ENCODE assay signal across 10 mouse cellular contexts in the genomic region with DNA sequence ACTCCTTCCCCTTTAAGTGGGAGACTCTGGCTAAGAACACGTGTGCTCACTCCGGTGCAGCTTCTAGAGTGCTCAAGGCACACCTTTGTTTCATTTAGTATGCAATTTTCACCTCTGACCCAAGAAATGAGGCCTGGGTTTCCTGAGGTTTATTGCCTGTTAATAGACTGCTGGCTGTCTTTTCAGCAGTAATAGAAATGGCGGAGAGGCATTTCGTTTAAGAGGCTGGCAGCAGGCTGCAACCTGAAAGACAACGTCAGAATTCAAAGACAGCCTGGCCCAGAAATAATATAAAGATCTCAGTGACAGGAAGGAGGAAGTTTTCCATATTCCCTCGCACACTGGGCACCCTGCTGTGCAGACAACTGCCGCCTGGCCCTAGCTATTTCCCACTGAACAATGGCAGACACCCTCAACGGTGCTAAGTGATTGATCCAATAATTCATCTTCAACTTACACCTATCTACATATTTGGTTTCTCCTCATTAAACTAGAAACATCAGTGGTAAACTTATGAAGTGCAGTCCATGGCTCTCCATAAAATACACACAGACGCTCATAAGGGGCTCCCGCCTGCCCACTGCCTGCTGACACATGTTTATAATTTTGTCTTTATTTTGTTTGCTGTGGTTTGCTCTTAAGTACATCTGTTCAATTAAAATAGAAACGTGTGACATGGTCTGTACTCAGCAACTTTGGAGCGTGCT.
A peak's percentile ranks its signal among the peaks of the same experiment; 100 is the strongest.
DNase-seq lines count a peak whose midpoint lies in the region; ATAC-seq lines count a peak whose summit lies in the region.
"Had no signal": no experiment of that assay in that cellular context is flagged by ENCODE, and none has a peak within 500 bp of the region (broad histone marks: within the 10 kb centered on the region; RNA-seq: fewer than 3 reads in every experiment).

No protein-coding gene starts in this region.

- DNase-seq in lung, postnatal 10 days, result no peak
- no peak for DNase-seq in heart, postnatal 25 days (ENCODE audit: low spot score)
- no peak for DNase-seq in spleen, postnatal 14 days (ENCODE audit: low spot score in 2 of 2)
- DNase-seq: heart, adult 2 months had no signal

- no peak overlapping the region for H3K4me3 ChIP-seq in lung, embryonic 16.5 days (ENCODE audit: low read length)
- no peak overlapping the region for H3K4me3 ChIP-seq in embryonic facial prominence, embryonic 13.5 days
- H3K4me3 ChIP-seq in limb, embryonic 13.5 days, result no peak overlapping the region
- no peak overlapping the region for H3K4me3 ChIP-seq in neural tube, embryonic 15.5 days (replicated peaks)
- H3K4me3 ChIP-seq: embryonic facial prominence, embryonic 12.5 days; heart, adult 2 months had no signal

- no peaks in the 10 kb centered on the region for H3K36me3 ChIP-seq in lung, embryonic 16.5 days (ENCODE audit: control insufficient read depth, insufficient read depth, low read length)
- H3K36me3 ChIP-seq in embryonic facial prominence, embryonic 13.5 days, result no peaks in the 10 kb centered on the region
- no peaks in the 10 kb centered on the region for H3K36me3 ChIP-seq in limb, embryonic 13.5 days
- H3K36me3 ChIP-seq in neural tube, embryonic 15.5 days, result no peaks in the 10 kb centered on the region
- H3K36me3 ChIP-seq: embryonic facial prominence, embryonic 12.5 days had no signal

- 31% methylated on average over 12 of the region's 12 CpGs for WGBS in lung, embryonic 16.5 days
- WGBS in embryonic facial prominence, embryonic 13.5 days, result 20% methylated on average over 12 of the region's 12 CpGs
- WGBS in limb, embryonic 13.5 days, result 14% methylated on average over 12 of the region's 12 CpGs
- WGBS in neural tube, embryonic 15.5 days, result 24% methylated on average over 12 of the region's 12 CpGs

- no peaks in the 10 kb centered on the region for H3K9me3 ChIP-seq in lung, embryonic 16.5 days (ENCODE audit: control insufficient read depth, low read length)
- no peaks in the 10 kb centered on the region for H3K9me3 ChIP-seq in embryonic facial prominence, embryonic 13.5 days
- H3K9me3 ChIP-seq in limb, embryonic 13.5 days, result no peaks in the 10 kb centered on the region
- no peaks in the 10 kb centered on the region for H3K9me3 ChIP-seq in neural tube, embryonic 15.5 days (replicated peaks)
- H3K9me3 ChIP-seq: embryonic facial prominence, embryonic 12.5 days had no signal

- no peak for ATAC-seq in lung, embryonic 16.5 days (ENCODE audit: low read depth)
- ATAC-seq in embryonic facial prominence, embryonic 13.5 days (ENCODE audit: insufficient number of reproducible peaks, insufficient read depth, low FRiP score, low TSS enrichment, low read depth), result no peak
- ATAC-seq in limb, embryonic 13.5 days (ENCODE audit: low FRiP score, low read depth), result peak; percentile 50
- ATAC-seq in neural tube, embryonic 15.5 days (ENCODE audit: low FRiP score), result no peak

- no peak overlapping the region for H3K9ac ChIP-seq in lung, embryonic 16.5 days (ENCODE audit: low read length)
- H3K9ac ChIP-seq in embryonic facial prominence, embryonic 13.5 days, result 0 out of 2 replicates have a peak overlapping the region, but pooled peaks have one; percentile 11
- H3K9ac ChIP-seq in limb, embryonic 13.5 days, result no peak overlapping the region
- no peak overlapping the region for H3K9ac ChIP-seq in neural tube, embryonic 15.5 days (replicated peaks)
- H3K9ac ChIP-seq: embryonic facial prominence, embryonic 12.5 days had no signal

- H3K4me1 ChIP-seq in lung, embryonic 16.5 days (replicated peaks; ENCODE audit: control insufficient read depth, insufficient read depth, low read length), result peaks cover 6% of the 10 kb centered on the region; the same call in 1 of the 2 replicates
- H3K4me1 ChIP-seq in embryonic facial prominence, embryonic 13.5 days, result peaks cover 19% of the 10 kb centered on the region
- H3K4me1 ChIP-seq in limb, embryonic 13.5 days, result peaks cover 48% of the 10 kb centered on the region
- H3K4me1 ChIP-seq in neural tube, embryonic 15.5 days, result peaks cover 14% of the 10 kb centered on the region

- H3K27ac ChIP-seq in lung, embryonic 16.5 days (ENCODE audit: low read length), result peak overlapping the region; percentile 47
- H3K27ac ChIP-seq in embryonic facial prominence, embryonic 13.5 days, result no peak overlapping the region
- peak overlapping the region; percentile 76 for H3K27ac ChIP-seq in limb, embryonic 13.5 days
- H3K27ac ChIP-seq in neural tube, embryonic 15.5 days (replicated peaks), result no peak overlapping the region
- H3K27ac ChIP-seq: embryonic facial prominence, embryonic 12.5 days; heart, adult 2 months had no signal

- intact Hi-C loops in heart, postnatal 25 days (cut with DNase I), result no loop called here

- H3K27me3 ChIP-seq in lung, embryonic 16.5 days (ENCODE audit: control insufficient read depth, insufficient read depth, low read depth, low read length), result no peaks in the 10 kb centered on the region
- peaks cover 11% of the 10 kb centered on the region for H3K27me3 ChIP-seq in embryonic facial prominence, embryonic 13.5 days
- H3K27me3 ChIP-seq in limb, embryonic 13.5 days, result no peaks in the 10 kb centered on the region
- no peaks in the 10 kb centered on the region; the same call in 1 of the 2 replicates for H3K27me3 ChIP-seq in neural tube, embryonic 15.5 days (replicated peaks)
- H3K27me3 ChIP-seq: embryonic facial prominence, embryonic 12.5 days had no signal

- no peak overlapping the region for H3K4me2 ChIP-seq in lung, embryonic 16.5 days (ENCODE audit: low read depth, low read length)
- peak overlapping the region; percentile 9; the same call in 1 of the 2 replicates for H3K4me2 ChIP-seq in embryonic facial prominence, embryonic 13.5 days
- peak overlapping the region; percentile 51 for H3K4me2 ChIP-seq in limb, embryonic 13.5 days (replicated peaks)
- peak overlapping the region; percentile 22; the same call in 1 of the 2 replicates for H3K4me2 ChIP-seq in neural tube, embryonic 15.5 days
- H3K4me2 ChIP-seq: embryonic facial prominence, embryonic 12.5 days; liver, embryonic 11.5 days had no signal

Comparison
In these comparisons a context has a peak if more than half of its experiments do, and no peak if none do; other contexts are left out.
1. H3K27ac ChIP-seq: peak in lung, embryonic 16.5 days (single experiment) and limb, embryonic 13.5 days (single experiment); none in embryonic facial prominence, embryonic 13.5 days (single experiment) and neural tube, embryonic 15.5 days (single experiment).